10 mouse cellular contexts compared by ENCODE assay signal in the genomic region with DNA sequence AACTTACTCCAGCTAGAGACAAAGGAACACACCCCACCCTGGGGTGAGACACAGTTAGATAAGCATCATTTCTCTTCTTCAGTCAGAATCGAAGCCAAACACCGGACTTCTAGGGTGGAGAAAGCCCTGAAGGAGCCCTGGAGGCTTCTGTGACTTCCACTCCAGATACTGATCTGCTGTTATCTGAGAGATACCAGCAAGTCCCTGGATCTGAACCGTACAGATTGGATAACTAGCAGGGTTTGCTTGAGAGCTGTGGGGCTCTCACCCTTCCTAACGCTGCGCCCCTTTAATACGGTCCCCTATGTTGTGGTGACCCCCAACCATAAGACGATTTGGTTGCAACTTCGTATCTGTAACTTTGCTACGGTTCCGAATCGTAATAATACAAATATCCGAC. TPM values are rescaled to one million over a fixed set of nuclear protein-coding genes. Genes with fewer than 3 reads are reported as not detected.
DNase-seq lines count a peak whose midpoint lies in the region; ATAC-seq and TF ChIP-seq lines count a peak whose summit lies in the region.
"Had no signal": no experiment of that assay in that cellular context is flagged by ENCODE, and none has a peak within 500 bp of the region (broad histone marks: within the 10 kb centered on the region; RNA-seq: fewer than 3 reads in every experiment).

No protein-coding gene starts in this region.

- peaks cover 22 to 46% of the 10 kb centered on the region in 2 experiments for H3K4me1 ChIP-seq in heart, embryonic 14.5 days (ENCODE audit: control insufficient read depth in 2 of 2, insufficient read depth in 2 of 2, low read length in 2 of 2)
- H3K4me1 ChIP-seq in midbrain, embryonic 10.5 days, result peaks cover 26% of the 10 kb centered on the region
- H3K4me1 ChIP-seq in midbrain, embryonic 16.5 days (ENCODE audit: control insufficient read depth, insufficient read depth, low read length), result peaks cover 11% of the 10 kb centered on the region
- peaks cover 4% of the 10 kb centered on the region for H3K4me1 ChIP-seq in intestine, postnatal 0 days (replicated peaks; ENCODE audit: control insufficient read depth, insufficient read depth, low read length)
- H3K4me1 ChIP-seq in small intestine, adult 2 months (ENCODE audit: control insufficient read depth, insufficient read depth, insufficient read length, low read length), result peaks cover 20% of the 10 kb centered on the region; the same call in 1 of the 2 replicates

- no peak for TF ChIP-seq CTCF in intestine, postnatal 0 days (IDR thresholded peaks at IDR 0.05; ENCODE audit: low read depth)
- no peak for TF ChIP-seq CTCF in small intestine, adult 2 months (IDR thresholded peaks at IDR 0.05; ENCODE audit: extremely low read depth, insufficient read length, insufficient replicate concordance, low read depth, low read length)

- peaks cover 54% of the 10 kb centered on the region for H3K36me3 ChIP-seq in heart, embryonic 14.5 days (ENCODE audit: control insufficient read depth, insufficient read depth, low read length)
- peaks cover 57% of the 10 kb centered on the region for H3K36me3 ChIP-seq in midbrain, embryonic 10.5 days
- peaks cover 38% of the 10 kb centered on the region for H3K36me3 ChIP-seq in midbrain, embryonic 16.5 days (ENCODE audit: control insufficient read depth, insufficient read depth, low read length)
- H3K36me3 ChIP-seq in intestine, postnatal 0 days (ENCODE audit: control insufficient read depth, insufficient read depth), result peaks cover 39% of the 10 kb centered on the region
- peaks cover 42% of the 10 kb centered on the region for H3K36me3 ChIP-seq in small intestine, adult 2 months (ENCODE audit: control insufficient read depth, insufficient read depth, low read length)

- H3K27me3 ChIP-seq in heart, embryonic 14.5 days (ENCODE audit: control insufficient read depth, insufficient read depth, low read length), result no peaks in the 10 kb centered on the region
- no peaks in the 10 kb centered on the region for H3K27me3 ChIP-seq in midbrain, embryonic 10.5 days (ENCODE audit: low read depth, poor library complexity, severe bottlenecking)
- H3K27me3 ChIP-seq in midbrain, embryonic 16.5 days (ENCODE audit: control insufficient read depth, insufficient read depth, low read depth, low read length), result no peaks in the 10 kb centered on the region
- no peaks in the 10 kb centered on the region for H3K27me3 ChIP-seq in intestine, postnatal 0 days (replicated peaks; ENCODE audit: control insufficient read depth, insufficient read depth, low read length)
- H3K27me3 ChIP-seq in small intestine, adult 2 months (ENCODE audit: control insufficient read depth, insufficient read depth, low read length), result no peaks in the 10 kb centered on the region
- H3K27me3 ChIP-seq: CH12.LX had no signal

- WGBS in heart, embryonic 14.5 days, result 80% methylated on average over 12 of the region's 12 CpGs
- 95% methylated on average over 12 of the region's 12 CpGs for WGBS in midbrain, embryonic 10.5 days
- WGBS in midbrain, embryonic 16.5 days, result 96% methylated on average over 12 of the region's 12 CpGs
- 84% methylated on average over 12 of the region's 12 CpGs for WGBS in intestine, postnatal 0 days
- 82% methylated on average over 12 of the region's 12 CpGs for WGBS in small intestine, adult 2 months

- H3K9ac ChIP-seq in heart, embryonic 14.5 days (ENCODE audit: low read length), result peak overlapping the region; percentile 21; the same call in 1 of the 2 replicates
- H3K9ac ChIP-seq in midbrain, embryonic 16.5 days (ENCODE audit: low read depth, low read length), result no peak overlapping the region
- peak overlapping the region; percentile 56; the same call in 1 of the 2 replicates for H3K9ac ChIP-seq in intestine, postnatal 0 days (ENCODE audit: low read depth, low read length)

- no peak for ATAC-seq in heart, embryonic 14.5 days (ENCODE audit: insufficient number of reproducible peaks, insufficient read depth, low FRiP score, low read depth)
- no peak for ATAC-seq in midbrain, embryonic 16.5 days
- ATAC-seq in intestine, postnatal 0 days, result no peak
- ATAC-seq: activated CD4-positive, CD25-positive, alpha-beta regulatory T cell, adult 4 months had no signal

- H3K27ac ChIP-seq in heart, embryonic 14.5 days (replicated peaks in 1 of 2; ENCODE audit: control insufficient read depth in 1 of 2, insufficient read depth in 1 of 2, low read depth in 2 of 2, low read length in 2 of 2), result no peak overlapping the region
- no peak overlapping the region for H3K27ac ChIP-seq in midbrain, embryonic 10.5 days (replicated peaks)
- H3K27ac ChIP-seq in midbrain, embryonic 16.5 days (ENCODE audit: low read length), result no peak overlapping the region
- peak overlapping the region; percentile 84 for H3K27ac ChIP-seq in intestine, postnatal 0 days (ENCODE audit: low read depth, low read length)
- peak overlapping the region; percentile 81 for H3K27ac ChIP-seq in small intestine, adult 2 months (ENCODE audit: insufficient read depth, low read depth, low read length)

- H3K4me2 ChIP-seq in heart, embryonic 14.5 days (ENCODE audit: low read length), result peak overlapping the region; percentile 94
- no peak overlapping the region; the same call in 1 of the 2 replicates for H3K4me2 ChIP-seq in midbrain, embryonic 16.5 days (ENCODE audit: low read length)
- H3K4me2 ChIP-seq in intestine, postnatal 0 days (replicated peaks; ENCODE audit: low read depth), result peak overlapping the region; percentile 67

- no peak overlapping the region for H3K4me3 ChIP-seq in heart, embryonic 14.5 days (ENCODE audit: control insufficient read depth in 1 of 2, insufficient read depth in 1 of 2, low read depth in 1 of 2, low read length in 2 of 2)
- H3K4me3 ChIP-seq in midbrain, embryonic 10.5 days, result peak overlapping the region; percentile 96; the same call in 1 of the 2 replicates
- H3K4me3 ChIP-seq in midbrain, embryonic 16.5 days (ENCODE audit: low read depth, low read length), result no peak overlapping the region
- peak overlapping the region; percentile 7; the same call in 1 of the 2 replicates for H3K4me3 ChIP-seq in intestine, postnatal 0 days (ENCODE audit: low read depth, low read length)
- peak overlapping the region; percentile 11 for H3K4me3 ChIP-seq in small intestine, adult 2 months (ENCODE audit: low read depth, low read length)

- H3K9me3 ChIP-seq in heart, embryonic 14.5 days (ENCODE audit: control insufficient read depth, low read length), result no peaks in the 10 kb centered on the region
- H3K9me3 ChIP-seq in midbrain, embryonic 10.5 days (replicated peaks), result no peaks in the 10 kb centered on the region
- no peaks in the 10 kb centered on the region for H3K9me3 ChIP-seq in midbrain, embryonic 16.5 days (replicated peaks; ENCODE audit: control insufficient read depth, low read length, poor library complexity, severe bottlenecking)
- H3K9me3 ChIP-seq in intestine, postnatal 0 days (ENCODE audit: control insufficient read depth), result no peaks in the 10 kb centered on the region

- DNase-seq in heart, adult 18-20 months, result no peak
- no peak for DNase-seq in midbrain, embryonic 10.5 days (ENCODE audit: low spot score)
- DNase-seq in urinary bladder, postnatal 36 days (ENCODE audit: low spot score in 2 of 2), result no peak
- no peak for DNase-seq in adipocyte (ENCODE audit: low spot score)

- no peak for TF ChIP-seq POLR2A in small intestine, adult 2 months (IDR thresholded peaks at IDR 0.05; ENCODE audit: low read depth, low read length)

RNA-seq across cellular contexts. Expression of a gene that starts 2.2 kb away (rescaled TPM):
- polyA plus RNA-seq in heart, embryonic 14.5 days (2014; fragmentation: Nextera tagmentation; extraction: Ambion mirVana), result 38.0 and 40.5 TPM in 2 replicates
- total RNA-seq in heart, adult 18-20 months (2021), result 10 to 100 TPM; 48.7 to 59.5 TPM
- 66.7 and 72.6 TPM in 2 replicates for polyA plus RNA-seq in midbrain, embryonic 10.5 days (2016; fragmentation: Nextera tagmentation; extraction: Ambion mirVana)
- 48.4 and 50.0 TPM in 2 replicates for polyA plus RNA-seq in midbrain, embryonic 16.5 days (2015; fragmentation: Nextera tagmentation; extraction: Ambion mirVana)
- polyA plus RNA-seq in intestine, postnatal 0 days (2015; fragmentation: Nextera tagmentation; extraction: Ambion mirVana), result 77.8 and 80.6 TPM in 2 replicates
- polyA plus RNA-seq in small intestine, adult 2 months (2012; rRNA removed), result 37.8 and 73.8 TPM in 2 replicates

Comparison
In these comparisons a context has a peak if more than half of its experiments do, and no peak if none do; other contexts are left out.
1. H3K4me3 ChIP-seq: peak in midbrain, embryonic 10.5 days (single experiment), intestine, postnatal 0 days (single experiment) and small intestine, adult 2 months (single experiment); none in heart, embryonic 14.5 days (0 of 2) and midbrain, embryonic 16.5 days (single experiment).
2. H3K27ac ChIP-seq: peak in intestine, postnatal 0 days (single experiment) and small intestine, adult 2 months (single experiment); none in heart, embryonic 14.5 days (0 of 2), midbrain, embryonic 10.5 days (single experiment) and midbrain, embryonic 16.5 days (single experiment).